Mouse (Mus musculus) limb, embryonic 11.5 days (tissue): ENCODE data around the gene Il13. TPM values are rescaled to one million over a fixed set of nuclear protein-coding genes. Genes with fewer than 3 reads are reported as not detected.

Experiments
- ATAC-seq: fragments of 200-750 bp; cut with Nextera tagmentation; 2 replicates; pipeline ENCODE4 v1.8.0; 2017; ENCODE audit warnings: low read depth; ENCODE audit not compliant: insufficient number of reproducible peaks, low FRiP score, low TSS enrichment
- DNase-seq: peaks from one replicate; pipeline ENCODE4 v3.0.0-alpha.2; 2015; ENCODE audit warnings: low spot score
- H3K27ac ChIP-seq: fragments of 300-500 bp; sonication (generic); replicated peaks from 2 replicates; pipeline ENCODE4 v1.5.1; 2014; ENCODE audit warnings: low read depth, mild to moderate bottlenecking, low read length
- H3K27me3 ChIP-seq: fragments of 300-500 bp; sonication (generic); 2 replicates; pipeline ENCODE4 v1.6.1; 2014; ENCODE audit warnings: mild to moderate bottlenecking, low read length, mixed read lengths; ENCODE audit not compliant: control insufficient read depth, insufficient read depth
- H3K36me3 ChIP-seq: fragments of 300-500 bp; sonication (generic); 2 replicates; pipeline ENCODE4 v1.6.1; 2014; ENCODE audit warnings: mild to moderate bottlenecking, low read length, moderate library complexity, mixed read lengths; ENCODE audit not compliant: control insufficient read depth, insufficient read depth
- H3K4me1 ChIP-seq: fragments of 300-500 bp; sonication (generic); 2 replicates; pipeline ENCODE4 v1.6.1; 2014; ENCODE audit warnings: low read length, mixed read lengths; ENCODE audit not compliant: control insufficient read depth, insufficient read depth
- H3K4me2 ChIP-seq: fragments of 300-500 bp; sonication (generic); 2 replicates; pipeline ENCODE4 v1.6.1; 2014; ENCODE audit warnings: low read depth, mild to moderate bottlenecking, moderate library complexity; ENCODE audit not compliant: severe bottlenecking
- H3K4me3 ChIP-seq: fragments of 300-500 bp; sonication (generic); 2 replicates; pipeline ENCODE4 v1.5.1; 2014; ENCODE audit warnings: low read depth, low read length
- H3K9ac ChIP-seq: fragments of 300-500 bp; sonication (generic); 2 replicates; pipeline ENCODE4 v1.6.1; 2014; ENCODE audit warnings: mild to moderate bottlenecking, low read length
- H3K9me3 ChIP-seq: fragments of 300-500 bp; sonication (generic); 2 replicates; pipeline ENCODE4 v1.6.1; 2016; ENCODE audit warnings: low read length; ENCODE audit not compliant: control insufficient read depth
- WGBS: fragments of 180-500 bp; shearing (Covaris S2); extraction: QIAGEN DNeasy Blood & Tissue Kit; methylation state at CpG from one replicate; pipeline ENCODE4 v1.1.7; 2014; 5-methylcytosine and 5-hydroxymethylcytosine counted together
- polyA plus RNA-seq: library from polyadenylated mRNA; unstranded; fragments of >200 nt; fragmentation: Nextera tagmentation; extraction: Ambion mirVana; gene quantifications from 2 replicates; pipeline ENCODE4 v1.2.1, GENCODE M21; 2014

Il13 gene
- polyA plus RNA-seq, 1 experiment from 2014 or later, result not detected

- Histone ChIP-seq H3K4me3 (no peak overlapping the region), H3K9ac (no peak overlapping the region), H3K9me3 (no peaks in the 10 kb centered on the region), H3K4me2 (no peak overlapping the region), H3K36me3 (peaks cover 3% of the 10 kb centered on the region; the same call in 1 of the 2 replicates), H3K4me1 (no peaks in the 10 kb centered on the region), H3K27me3 (no peaks in the 10 kb centered on the region), H3K27ac (no peak overlapping the region)
- 47% methylated on average over 15 of the region's 15 CpGs for WGBS
- ATAC-seq (no peak), DNase-seq (peak; percentile 75)
Measured at GRCm38 (mm10) chr11:53590368-53590768, 44.1 kb downstream of the Il13 start.

- Histone ChIP-seq H3K9me3 (no peaks in the 10 kb centered on the region), H3K4me3 (no peak overlapping the region), H3K4me1 (no peaks in the 10 kb centered on the region), H3K9ac (no peak overlapping the region), H3K27me3 (no peaks in the 10 kb centered on the region), H3K27ac (no peak overlapping the region), H3K36me3 (no peaks in the 10 kb centered on the region), H3K4me2 (no peak overlapping the region)
- no peak for ATAC-seq
- 90% methylated on average over 8 of the region's 8 CpGs for WGBS
- DNase-seq, result no peak
Measured at GRCm38 (mm10) chr11:53588279-53588678, 46.2 kb downstream of the Il13 start.

GRCm38 (mm10) chr11:53585510-53585909 lies 49.0 kb downstream of the Il13 start:
- Histone ChIP-seq H3K9me3 (no peaks in the 10 kb centered on the region), H3K27ac (no peak overlapping the region), H3K4me2 (no peak overlapping the region), H3K4me3 (no peak overlapping the region), H3K4me1 (no peaks in the 10 kb centered on the region), H3K9ac (no peak overlapping the region), H3K27me3 (no peaks in the 10 kb centered on the region), H3K36me3 (peaks cover 3% of the 10 kb centered on the region; the same call in 1 of the 2 replicates)
- WGBS, result 97% methylated on average over 6 of the region's 6 CpGs
- ATAC-seq (no peak), DNase-seq (no peak)

GRCm38 (mm10) chr11:53584849-53585248 lies 49.7 kb downstream of the Il13 start:
- no peaks in the 10 kb centered on the region for H3K9me3 ChIP-seq
- peak; percentile 40 for DNase-seq
- no peaks in the 10 kb centered on the region for H3K27me3 ChIP-seq
- no peak overlapping the region for H3K27ac ChIP-seq
- no peaks in the 10 kb centered on the region for H3K4me1 ChIP-seq
- no peak overlapping the region for H3K4me2 ChIP-seq
- ATAC-seq, result no peak
- H3K36me3 ChIP-seq, result peaks cover 5% of the 10 kb centered on the region; the same call in 1 of the 2 replicates
- WGBS, result 61% methylated on average over 3 of the region's 3 CpGs
- no peak overlapping the region for H3K9ac ChIP-seq
- no peak overlapping the region for H3K4me3 ChIP-seq

GRCm38 (mm10) chr11:53583151-53583550 lies 51.4 kb downstream of the Il13 start:
- H3K36me3 ChIP-seq, result peaks cover 5% of the 10 kb centered on the region; the same call in 1 of the 2 replicates
- H3K27me3 ChIP-seq, result no peaks in the 10 kb centered on the region
- H3K27ac ChIP-seq, result no peak overlapping the region
- WGBS, result 92% methylated on average over 10 of the region's 10 CpGs
- no peak for DNase-seq
- no peaks in the 10 kb centered on the region for H3K4me1 ChIP-seq
- H3K4me2 ChIP-seq, result no peak overlapping the region
- no peak overlapping the region for H3K9ac ChIP-seq
- ATAC-seq, result no peak
- H3K9me3 ChIP-seq, result no peaks in the 10 kb centered on the region
- H3K4me3 ChIP-seq, result no peak overlapping the region

Other genes starting within 250 kb of the Il13 start
- not detected in 2 replicates for gene Leap2, start 211.5 kb downstream of the Il13 start, polyA plus RNA-seq
- 484 and 495 TPM in 2 replicates for gene Uqcrq, start 203.9 kb downstream of the Il13 start, polyA plus RNA-seq
- 0.95 and 1.2 TPM in 2 replicates for gene Gdf9, start 203.7 kb downstream of the Il13 start, polyA plus RNA-seq
- 0.08 TPM in 1 of 2 replicates, not detected in the other for gene Gm10447, start 177.6 kb downstream of the Il13 start, polyA plus RNA-seq
- gene Shroom1, start 177.5 kb downstream of the Il13 start, polyA plus RNA-seq, result 4.6 and 4.7 TPM in 2 replicates
- gene Gm9837, start 164.2 kb downstream of the Il13 start, polyA plus RNA-seq, result not detected in 2 replicates
- gene Gm9945, start 154.5 kb downstream of the Il13 start, polyA plus RNA-seq, result not detected in 2 replicates
- 0.08 and 0.20 TPM in 2 replicates for gene Sowaha, start 154.4 kb downstream of the Il13 start, polyA plus RNA-seq
- 22.5 and 27.2 TPM in 2 replicates for gene Sept8, start 115.4 kb downstream of the Il13 start, polyA plus RNA-seq
- 72.0 and 79.4 TPM in 2 replicates for gene Kif3a, start 67.3 kb downstream of the Il13 start, polyA plus RNA-seq
- 0.88 and 2.1 TPM in 2 replicates for gene Il4, start 16.0 kb downstream of the Il13 start, polyA plus RNA-seq
- 26.4 and 28.7 TPM in 2 replicates for gene Rad50, start 72.6 kb upstream of the Il13 start, polyA plus RNA-seq
- 0.09 TPM in 1 of 2 replicates, not detected in the other for gene Il5, start 86.1 kb upstream of the Il13 start, polyA plus RNA-seq
- gene Irf1, start 135.3 kb upstream of the Il13 start, polyA plus RNA-seq, result 8.0 and 8.9 TPM in 2 replicates
- 0.35 TPM in 1 of 2 replicates, not detected in the other for gene Gm17334, start 138.5 kb upstream of the Il13 start, polyA plus RNA-seq
- 0.47 TPM in 1 of 2 replicates, not detected in the other for gene Gm12216, start 224.6 kb upstream of the Il13 start, polyA plus RNA-seq